ENCODE assay signal across 18 mouse cellular contexts in genomic region chr15:25321636-25322035, GRCm38 (mm10).
DNase-seq lines count a peak whose midpoint lies in the region; ATAC-seq and TF ChIP-seq lines count a peak whose summit lies in the region.
"Had no signal": no experiment of that assay in that cellular context is flagged by ENCODE, and none has a peak within 500 bp of the region (broad histone marks: within the 10 kb centered on the region; RNA-seq: fewer than 3 reads in every experiment).

No protein-coding gene starts in this region.

- no peak for TF ChIP-seq CTCF in liver, postnatal 0 days (IDR thresholded peaks at IDR 0.05; ENCODE audit: low read depth)

- peak; percentile 2 for DNase-seq in kidney, adult 9 months
- no peak for DNase-seq in kidney, postnatal 25 days
- no peak for DNase-seq in liver, postnatal 0 days
- DNase-seq in skeletal muscle tissue, adult 2 months (ENCODE audit: low read depth, low spot score): peak; percentile 3
- no peak for DNase-seq in yolk sac, embryonic 10.5 days (ENCODE audit: low spot score)
- DNase-seq: adrenal gland, postnatal 10 days; cerebellum, adult 11-12 months; cerebellum, postnatal 14 days; gastrocnemius, adult 2 months; kidney, adult 11 months; right cerebral cortex, postnatal 4 days had no signal

- no peak overlapping the region for H3K4me3 ChIP-seq in liver, postnatal 0 days (ENCODE audit: low read depth, low read length)
- no peak overlapping the region for H3K4me3 ChIP-seq in liver, embryonic 12.5 days
- H3K4me3 ChIP-seq: gastrocnemius, adult 2 months; megakaryocyte, embryonic 14.5 days had no signal

- no peaks in the 10 kb centered on the region for H3K9me3 ChIP-seq in liver, postnatal 0 days (ENCODE audit: low read length)
- H3K9me3 ChIP-seq in liver, embryonic 12.5 days (replicated peaks): no peaks in the 10 kb centered on the region
- H3K9me3 ChIP-seq: megakaryocyte, embryonic 14.5 days had no signal

- ATAC-seq in liver, postnatal 0 days: 0 out of 2 replicates have a peak, but pooled peaks have one; percentile 12
- ATAC-seq in liver, embryonic 12.5 days: no peak
- peak; percentile 90 for ATAC-seq in granulocyte monocyte progenitor cell, adult 5-6 weeks (replicated peaks; ENCODE audit: poor library complexity, severe bottlenecking)
- no peak for ATAC-seq in megakaryocyte-erythroid progenitor cell, adult 5-6 weeks (replicated peaks; ENCODE audit: low FRiP score, low TSS enrichment, poor library complexity, severe bottlenecking)
- ATAC-seq: Patski had no signal

- no peak overlapping the region for H3K9ac ChIP-seq in liver, postnatal 0 days (replicated peaks)
- H3K9ac ChIP-seq in liver, embryonic 12.5 days: no peak overlapping the region
- H3K9ac ChIP-seq: lung, embryonic 14.5 days had no signal

- WGBS in liver, postnatal 0 days (ENCODE audit: insufficient replicate concordance): 56% methylated on average over 4 of the region's 4 CpGs
- WGBS in liver, embryonic 12.5 days (ENCODE audit: insufficient replicate concordance): 54% methylated on average over 4 of the region's 4 CpGs

- no peak for TF ChIP-seq EP300 in liver, postnatal 0 days (IDR thresholded peaks at IDR 0.05; ENCODE audit: low read depth)

- no peak overlapping the region for H3K4me2 ChIP-seq in liver, postnatal 0 days (ENCODE audit: low read depth, low read length)
- H3K4me2 ChIP-seq in liver, embryonic 12.5 days: no peak overlapping the region
- H3K4me2 ChIP-seq: lung, embryonic 14.5 days had no signal

- no peaks in the 10 kb centered on the region for H3K4me1 ChIP-seq in liver, postnatal 0 days (ENCODE audit: insufficient read depth)
- H3K4me1 ChIP-seq in liver, embryonic 12.5 days: no peaks in the 10 kb centered on the region
- H3K4me1 ChIP-seq: megakaryocyte, embryonic 14.5 days had no signal

- no peaks in the 10 kb centered on the region for H3K36me3 ChIP-seq in liver, postnatal 0 days (replicated peaks; ENCODE audit: insufficient read depth, low read length)
- H3K36me3 ChIP-seq in liver, embryonic 12.5 days: no peaks in the 10 kb centered on the region

- peak overlapping the region; percentile 35; the same call in 1 of the 2 replicates for H3K27ac ChIP-seq in liver, postnatal 0 days (ENCODE audit: low read depth)
- no peak overlapping the region for H3K27ac ChIP-seq in liver, embryonic 12.5 days
- H3K27ac ChIP-seq: gastrocnemius, adult 2 months; kidney, postnatal 0 days had no signal

- no peaks in the 10 kb centered on the region for H3K27me3 ChIP-seq in liver, postnatal 0 days (ENCODE audit: insufficient read depth, low read length)
- no peaks in the 10 kb centered on the region for H3K27me3 ChIP-seq in liver, embryonic 12.5 days (replicated peaks)
- H3K27me3 ChIP-seq: megakaryocyte, embryonic 14.5 days; Patski had no signal

Comparison
In these comparisons a context has a peak if more than half of its experiments do, and no peak if none do; other contexts are left out.
1. DNase-seq: peak in kidney, adult 9 months (single experiment) and skeletal muscle tissue, adult 2 months (single experiment); none in kidney, postnatal 25 days (0 of 2), liver, postnatal 0 days (single experiment) and yolk sac, embryonic 10.5 days (single experiment).
2. ATAC-seq: peak in liver, postnatal 0 days (single experiment) and granulocyte monocyte progenitor cell, adult 5-6 weeks (single experiment); none in liver, embryonic 12.5 days (single experiment) and megakaryocyte-erythroid progenitor cell, adult 5-6 weeks (single experiment).